Mouse (Mus musculus) heart, postnatal 10 days (tissue): ENCODE data around the gene Gpx4. TPM values are rescaled to one million over a fixed set of nuclear protein-coding genes. Genes with fewer than 3 reads are reported as not detected.

Experiments
- DNase-seq, 2 experiments: peaks; one replicate each; pipeline ENCODE4 v3.0.0; 2021
- intact Hi-C: fragments of 180-260 bp; cut with DNase I; formaldehyde crosslinking; loops from one replicate; pipeline ENCODE4 v1.15.1; 2025
- total RNA-seq, 2 experiments: library from RNA; stranded (reverse); gene quantifications; 2 replicates each; pipeline ENCODE4 v1.2.3; 2021

The Gpx4 gene
- total RNA-seq, 2 experiments from 2014 or later, result 551 to 562 TPM

DNA sequence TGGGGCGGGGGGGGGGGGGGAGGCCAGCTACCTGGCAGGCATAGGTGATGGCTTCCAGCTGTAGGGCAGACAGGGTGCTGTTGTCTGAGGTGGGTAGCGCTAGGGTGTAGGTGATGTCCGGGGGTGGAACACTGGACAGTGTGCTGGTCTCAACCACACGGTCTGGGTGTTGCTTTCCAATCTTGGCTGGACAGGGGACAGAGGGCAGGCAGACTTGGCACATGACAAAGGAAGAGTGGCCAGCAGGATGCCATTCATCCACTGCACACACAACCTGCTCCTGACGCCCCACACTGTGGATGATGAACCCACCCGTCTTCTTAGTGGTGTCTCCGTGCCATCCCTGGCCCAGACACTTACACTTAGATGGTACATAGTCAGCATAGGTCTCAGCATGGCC lies 22.3 kb downstream of the Gpx4 start:
- no peak for DNase-seq
- intact Hi-C loops, result no loop called here

DNA sequence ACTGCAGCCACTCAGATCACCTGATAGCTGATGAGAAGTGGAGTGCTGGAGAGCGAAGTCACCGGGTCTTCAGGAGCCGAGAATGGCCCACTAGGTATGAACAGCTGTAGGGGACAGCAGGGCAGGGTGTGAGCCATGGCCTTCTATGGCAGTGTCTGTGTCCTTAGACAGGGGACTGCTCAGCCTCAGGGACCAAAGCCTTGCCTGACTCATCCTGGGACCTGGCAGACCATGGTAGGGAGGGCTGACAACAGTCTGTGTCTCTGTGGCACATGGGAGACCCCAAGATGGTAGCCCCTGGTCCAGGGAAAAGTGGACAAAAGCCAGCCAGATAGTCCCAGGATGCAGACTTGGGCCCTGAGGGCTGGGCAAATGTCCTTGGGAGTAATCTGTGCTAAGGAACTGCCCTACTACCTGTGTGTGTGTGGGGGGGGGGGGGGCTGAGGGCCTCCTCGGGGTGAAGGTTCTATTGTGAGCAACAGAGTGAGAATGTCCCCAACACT lies 23.0 kb downstream of the Gpx4 start:
- no peak for DNase-seq
- intact Hi-C loops, result loop anchor here (5.0 kb wide), 1 partner anchor 42 kb away; no protein-coding TSS in a partner anchor

DNA sequence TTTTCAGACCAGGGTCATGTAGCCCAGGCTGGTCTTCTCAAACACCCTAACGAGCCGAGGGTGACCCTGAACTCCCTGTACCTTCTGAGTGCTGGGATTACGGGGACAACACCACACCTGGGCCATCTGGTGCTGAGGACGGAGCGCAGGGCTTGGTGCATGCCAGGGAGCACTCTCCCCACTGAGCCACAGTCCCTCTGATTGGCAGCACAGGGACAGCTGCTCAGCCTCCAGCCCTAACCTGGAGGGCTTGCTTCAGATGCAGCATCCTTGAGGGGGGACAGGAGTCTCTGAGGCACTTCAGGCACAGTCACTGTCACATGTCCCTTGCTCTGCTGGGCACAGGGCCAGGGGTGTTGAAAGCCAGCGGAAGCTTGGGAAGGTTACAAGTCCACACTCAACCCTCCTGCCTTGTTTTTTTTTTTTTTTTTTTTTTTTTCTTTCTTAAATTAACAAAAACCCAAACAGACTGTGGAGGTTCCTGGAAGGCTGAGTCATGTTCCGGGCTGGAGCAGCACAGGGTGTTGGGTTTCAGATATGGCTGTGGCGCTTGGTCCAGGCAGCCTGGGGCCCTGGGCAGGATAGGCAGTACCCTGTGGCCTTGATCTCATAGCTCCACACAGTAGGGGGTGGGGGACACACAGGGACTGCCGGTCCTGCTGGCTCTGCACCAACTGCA lies 24.0 kb downstream of the Gpx4 start:
- peak; percentile 92 to 93 for DNase-seq
- intact Hi-C loops, result loop anchor here (5.0 kb wide), 1 partner anchor 41 kb away; no protein-coding TSS in a partner anchor

DNA sequence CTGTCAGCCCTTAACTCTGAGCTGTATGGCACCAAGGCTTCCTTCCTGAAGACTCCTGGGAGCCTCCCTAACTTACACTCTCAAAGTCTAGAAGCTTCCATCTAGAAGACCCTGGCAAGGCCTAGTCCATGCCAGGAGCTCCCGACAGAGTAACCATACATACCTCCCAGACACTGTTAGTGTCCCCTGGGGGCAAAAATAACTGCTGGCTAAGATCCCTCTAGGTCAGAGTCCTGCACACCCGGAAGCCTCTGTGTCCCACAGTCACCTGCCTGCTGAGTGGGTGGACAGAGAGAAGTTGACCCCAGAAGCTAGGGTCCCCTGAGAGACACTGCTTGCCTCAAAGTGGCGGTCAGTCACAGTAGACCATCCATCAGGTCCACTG lies 24.5 kb downstream of the Gpx4 start:
- no peak for DNase-seq
- intact Hi-C loops, result loop anchor here (5.0 kb wide), 1 partner anchor 41 kb away; no protein-coding TSS in a partner anchor

DNA sequence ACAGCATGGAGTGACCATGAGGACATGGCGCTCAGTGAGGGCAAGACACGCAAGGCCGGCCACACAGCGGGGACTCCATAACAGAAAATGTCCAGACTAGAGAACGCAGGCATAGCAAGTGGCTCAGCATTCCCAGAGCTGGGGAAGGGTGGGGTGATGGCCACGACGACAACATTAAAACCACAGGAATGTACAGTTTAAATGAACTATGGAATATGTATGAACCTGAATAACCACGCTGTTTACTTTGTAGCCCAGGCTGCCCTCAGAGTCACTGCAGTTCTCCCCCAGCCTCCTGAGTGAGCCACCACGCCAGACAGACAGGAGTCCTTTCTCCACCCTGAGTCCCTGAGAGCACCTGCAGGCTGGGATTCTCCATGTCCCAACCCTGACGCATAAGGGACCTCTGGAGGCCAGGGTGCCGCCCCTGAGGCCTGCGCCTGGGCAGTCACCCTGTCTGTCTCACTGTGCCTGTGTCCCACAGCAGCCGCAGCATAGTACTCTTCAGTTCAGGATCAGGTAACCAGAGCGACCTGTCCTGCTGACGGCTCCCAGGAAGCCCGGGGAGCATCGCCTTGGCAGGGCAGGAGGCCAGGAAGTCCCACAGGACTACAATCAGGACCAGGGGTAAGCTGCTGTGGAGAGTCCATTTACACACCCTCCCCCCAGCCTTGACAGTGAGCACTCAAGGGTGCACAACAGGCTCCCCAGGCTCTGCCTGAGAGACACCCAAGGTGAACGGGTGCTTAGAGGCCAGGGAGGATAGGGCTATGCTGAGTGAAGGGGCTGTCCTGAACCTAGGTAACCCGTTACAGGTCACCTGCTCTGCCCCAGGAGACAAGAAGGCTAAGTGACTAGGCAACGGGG lies 25.9 kb downstream of the Gpx4 start:
- intact Hi-C loops, result loop anchor here (2.0 to 5.0 kb wide), 2 partner anchors 28 to 39 kb away; no protein-coding TSS in a partner anchor
- DNase-seq, result no peak

DNA sequence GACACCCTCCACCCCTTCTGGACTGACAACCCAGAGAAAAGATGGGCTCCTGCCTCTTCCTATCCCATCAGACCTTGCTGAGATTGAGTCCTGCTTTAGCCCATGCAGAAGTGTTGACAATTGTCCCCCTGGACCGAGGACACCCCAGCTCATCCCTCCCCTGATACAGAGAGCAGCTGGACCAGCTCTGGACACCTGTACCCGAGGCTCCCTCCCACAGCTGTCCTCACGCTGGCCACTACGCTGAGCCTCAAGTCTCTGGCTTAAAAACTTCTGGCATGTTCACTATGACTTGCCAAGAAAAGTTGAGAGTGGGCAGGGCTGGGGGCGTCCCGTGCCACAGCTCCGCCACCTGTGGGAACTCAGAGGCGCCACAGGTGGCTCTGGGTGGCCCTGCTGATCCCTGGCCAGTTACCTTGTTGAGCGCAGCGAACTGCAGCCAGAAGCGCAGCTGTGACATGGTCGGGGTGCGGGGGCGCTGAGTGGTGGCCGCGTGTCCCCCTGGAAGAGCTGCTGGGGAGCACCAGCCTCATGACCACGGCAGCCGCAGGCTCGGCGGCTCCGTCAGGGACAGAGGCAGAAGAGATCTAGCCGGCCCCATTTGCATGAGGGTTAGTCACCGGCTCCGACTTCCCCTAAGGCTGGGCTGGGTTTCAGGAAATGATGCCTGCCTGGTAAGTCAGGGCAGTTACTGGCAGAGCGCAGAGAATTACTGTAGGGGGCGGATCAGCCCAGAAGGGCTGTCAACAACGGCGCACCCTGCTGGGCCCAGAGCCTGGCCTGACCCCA lies 28.0 kb downstream of the Gpx4 start:
- DNase-seq, result peak; percentile 74 to 76
- intact Hi-C loops, result loop anchor here (5.0 kb wide), 1 partner anchor 37 kb away; no protein-coding TSS in a partner anchor

DNA sequence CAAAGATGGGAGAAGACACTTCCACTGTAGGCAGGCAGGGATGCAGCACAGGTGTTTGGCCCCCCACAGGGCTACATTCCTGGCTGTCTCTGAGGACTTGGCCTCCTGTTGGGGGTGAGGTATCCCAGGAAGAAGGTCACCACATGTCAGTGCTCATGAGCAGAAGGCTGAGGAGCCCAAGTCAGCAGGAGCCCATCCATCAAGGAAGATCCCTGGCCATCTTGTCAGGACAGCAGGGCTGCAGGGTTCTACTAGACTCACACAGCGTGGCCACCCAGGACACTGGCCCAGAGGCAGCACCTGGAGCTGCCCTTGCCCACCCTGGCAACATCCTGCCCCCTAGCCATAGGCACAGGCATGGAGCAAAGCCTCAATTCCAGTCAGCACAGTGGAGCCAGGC lies 29.0 kb downstream of the Gpx4 start:
- intact Hi-C loops, result no loop called here

DNA sequence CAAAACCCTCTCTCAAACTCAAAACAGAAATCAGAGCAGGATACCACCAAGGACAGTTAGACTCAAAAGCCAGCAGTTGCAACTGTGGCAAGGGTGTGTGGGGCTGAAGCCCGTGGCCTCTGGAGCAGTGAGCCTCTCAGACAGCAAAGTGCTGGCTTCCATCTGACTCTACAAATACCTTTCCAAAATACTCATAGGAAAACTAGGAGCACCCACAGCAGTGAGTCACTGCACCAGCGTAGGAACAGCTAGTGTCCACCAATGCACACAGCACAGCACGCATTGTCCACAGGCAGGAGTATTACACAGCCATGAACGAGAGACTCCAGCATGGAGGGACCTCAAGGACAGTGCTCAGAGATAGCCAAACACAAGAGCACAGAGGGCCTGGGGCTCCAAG lies 29.4 kb downstream of the Gpx4 start:
- intact Hi-C loops, result no loop called here
- no peak for DNase-seq

More for the DNA sequence above, 29.0 kb downstream of the Gpx4 start:
- DNase-seq, result no peak

DNA sequence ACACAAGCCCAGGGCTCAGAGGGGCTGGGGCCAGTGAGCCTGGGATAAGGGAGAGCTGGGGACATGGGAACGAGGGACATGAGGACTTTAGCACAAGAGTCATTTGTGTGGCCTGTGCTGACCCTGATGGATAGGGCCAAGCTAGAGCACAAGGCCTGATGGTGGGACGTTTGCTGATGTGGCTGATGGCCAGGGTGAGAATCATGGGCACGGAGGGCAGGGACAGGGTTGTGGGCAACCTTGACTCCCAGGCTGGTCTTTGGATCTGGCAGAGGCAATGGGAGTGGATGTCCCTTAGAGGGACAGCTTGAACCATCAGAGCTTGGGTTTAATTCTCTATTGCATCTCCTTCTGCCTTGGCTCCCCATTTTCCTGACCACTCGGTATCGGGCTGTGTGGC lies 30.3 kb downstream of the Gpx4 start:
- DNase-seq, result no peak
- intact Hi-C loops, result no loop called here

DNA sequence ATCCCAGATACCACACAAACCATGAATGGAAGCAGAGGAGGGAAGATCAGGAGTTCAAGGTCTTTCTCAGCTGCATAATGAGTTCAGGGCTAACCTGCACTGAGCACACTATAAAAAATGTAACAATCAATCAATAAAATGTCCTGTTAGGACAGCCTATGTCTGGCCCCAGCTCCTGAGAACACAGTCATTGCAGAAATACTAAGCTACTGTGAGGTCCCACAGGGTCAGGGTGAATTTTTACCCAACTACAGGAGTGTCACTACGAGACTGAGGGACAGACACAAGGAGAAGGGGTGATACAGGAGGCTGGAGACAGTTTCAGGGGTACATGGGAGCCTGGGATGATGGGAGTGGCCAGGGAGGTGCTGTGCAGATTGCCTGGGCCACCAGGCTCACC lies 31.4 kb downstream of the Gpx4 start:
- DNase-seq, result no peak
- intact Hi-C loops, result no loop called here

DNA sequence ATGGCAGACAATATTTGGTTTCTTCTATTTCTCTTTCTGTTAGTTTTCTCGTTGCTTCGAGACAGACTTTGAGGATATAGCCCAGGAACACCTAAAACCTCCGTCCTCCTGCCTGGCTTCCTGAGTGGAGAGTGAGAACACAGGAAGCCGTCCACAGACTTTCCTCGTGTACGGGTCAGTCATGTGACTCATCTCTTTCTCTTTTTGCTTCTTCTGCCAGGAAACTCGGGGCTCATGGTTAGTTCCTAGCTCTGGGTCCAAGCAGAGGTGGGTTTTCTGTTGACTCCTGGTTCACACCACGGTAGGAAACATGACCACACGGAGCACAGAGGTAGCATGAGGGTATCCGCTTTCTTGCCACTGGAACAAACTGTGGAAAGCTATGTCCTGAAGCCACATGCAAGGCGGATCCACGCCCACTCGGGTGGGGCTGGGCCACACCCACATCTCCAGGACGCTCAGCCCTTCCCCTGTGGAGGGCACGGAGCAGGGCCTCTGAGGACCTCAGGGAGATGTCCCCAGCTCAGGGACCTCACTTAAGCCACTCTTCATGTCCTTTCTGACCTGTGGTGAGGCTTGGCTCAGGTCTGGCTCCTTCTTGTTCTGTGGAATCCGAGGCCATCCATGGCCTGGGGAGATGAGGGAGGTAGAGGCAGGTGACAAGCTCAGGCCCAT lies 33.6 kb downstream of the Gpx4 start:
- DNase-seq, result no peak
- intact Hi-C loops, result no loop called here

DNA sequence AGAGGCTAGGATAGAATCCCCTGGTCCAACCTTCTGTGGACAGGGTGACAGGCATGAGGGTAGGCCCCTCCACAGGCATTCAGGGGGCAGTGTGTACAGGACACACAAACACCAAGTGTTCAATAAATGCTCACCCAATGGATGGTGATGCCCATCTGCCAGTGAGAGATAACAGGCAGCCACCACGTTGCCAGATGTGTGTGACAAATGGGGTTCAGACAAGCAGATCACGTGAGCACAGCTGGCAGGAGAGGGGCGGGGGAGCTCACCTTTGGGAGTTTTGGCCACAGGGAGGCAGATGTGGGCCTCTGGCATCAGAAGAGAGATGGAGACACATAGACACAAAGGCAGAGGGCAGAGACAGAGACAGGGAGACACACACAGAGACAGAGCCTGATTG lies 34.1 kb downstream of the Gpx4 start:
- no peak for DNase-seq
- intact Hi-C loops, result no loop called here

DNA sequence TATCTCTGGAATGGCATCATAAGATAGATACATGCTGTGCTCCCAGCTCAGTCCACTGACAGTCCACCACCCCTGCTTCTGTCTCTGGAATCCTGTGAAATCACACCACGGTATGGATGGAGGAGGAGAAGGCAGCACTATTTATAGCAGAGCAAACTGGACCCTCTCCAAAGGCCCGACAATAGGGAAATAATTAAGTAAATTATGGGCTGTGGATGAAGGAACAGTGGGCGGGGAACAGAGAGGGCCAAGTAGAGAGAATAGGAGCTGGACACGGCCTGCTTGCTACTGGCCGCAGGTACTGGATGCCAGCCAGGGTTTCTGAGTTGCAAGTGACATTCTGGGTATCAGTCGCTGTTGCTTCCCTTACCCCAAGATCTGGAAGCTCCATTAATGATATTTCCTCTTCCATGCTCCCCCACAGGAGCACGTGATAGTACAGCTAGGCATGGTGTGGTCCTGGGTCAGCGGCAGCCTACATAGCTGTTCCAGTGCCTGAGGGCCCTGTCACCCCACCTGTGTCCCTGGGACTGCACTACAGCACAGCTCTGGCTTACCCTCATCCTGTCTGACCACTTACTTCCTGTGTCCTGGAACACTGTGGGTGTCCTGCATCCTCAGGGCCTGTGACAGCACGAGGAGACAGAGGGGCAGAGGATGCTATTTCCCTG lies 38.0 kb downstream of the Gpx4 start:
- intact Hi-C loops, result no loop called here

DNA sequence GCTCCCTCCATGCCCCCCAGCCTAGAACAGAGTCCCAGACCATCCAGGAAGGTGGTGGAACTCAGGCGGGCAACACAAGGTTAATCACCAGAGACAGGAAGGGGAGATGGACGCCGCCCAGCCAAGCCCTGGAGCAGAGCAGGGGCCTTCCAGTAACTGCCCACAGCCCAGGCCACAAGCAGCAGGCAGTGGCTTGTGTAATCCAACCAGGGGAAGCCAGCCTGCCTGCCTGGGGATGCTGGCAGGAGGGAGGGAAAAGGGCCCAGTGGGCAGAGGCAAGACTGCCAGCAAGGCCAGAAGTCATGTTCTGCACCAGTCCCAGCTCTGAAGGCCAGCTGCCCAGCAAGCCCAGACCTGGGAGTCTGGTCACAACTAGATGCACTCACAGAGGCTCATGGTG lies 39.9 kb downstream of the Gpx4 start:
- no peak for DNase-seq
- intact Hi-C loops, result no loop called here

More for the DNA sequence above, 38.0 kb downstream of the Gpx4 start:
- peak; percentile 65 to 67 for DNase-seq

DNA sequence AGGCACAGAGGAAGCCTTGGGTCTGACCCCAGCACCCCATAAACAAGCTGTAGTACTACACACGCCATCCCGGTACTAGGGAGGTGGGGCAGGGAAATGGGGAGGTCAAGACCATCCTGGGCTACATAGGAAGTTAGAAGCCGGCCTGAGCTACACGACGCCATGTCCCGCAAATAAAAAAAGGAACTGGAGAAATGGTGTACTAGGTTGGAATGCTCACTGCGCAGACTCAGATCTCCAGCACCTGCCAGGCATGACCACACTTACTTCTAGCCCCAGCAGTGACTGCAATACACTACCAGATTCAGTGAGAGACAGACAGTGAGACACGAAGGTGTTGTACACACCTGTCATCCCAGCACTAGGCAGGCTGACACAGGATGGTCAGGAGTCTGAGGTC lies 40.5 kb downstream of the Gpx4 start:
- DNase-seq, result no peak

DNA sequence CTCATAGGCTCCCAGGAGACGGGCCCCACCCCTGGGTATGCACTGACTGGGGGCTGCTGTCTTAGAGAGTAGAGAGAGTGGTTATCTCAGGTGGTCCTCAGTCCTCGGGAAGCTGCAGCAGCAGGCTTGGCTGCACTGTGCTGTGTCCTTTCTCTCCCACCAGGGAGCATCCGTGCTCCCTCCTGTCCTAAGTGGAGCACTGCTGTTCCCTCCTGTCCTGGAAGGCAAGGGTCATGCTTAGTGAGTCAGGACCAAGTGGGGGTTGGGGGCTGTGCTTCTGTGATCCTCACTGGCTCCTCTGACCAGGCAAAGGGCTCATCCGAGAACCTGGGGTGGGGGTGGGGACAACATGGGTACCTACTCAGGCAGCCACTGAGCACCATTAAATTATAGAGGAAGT lies 42.2 kb downstream of the Gpx4 start:
- DNase-seq, result no peak
- intact Hi-C loops, result no loop called here

More for the DNA sequence above, 40.5 kb downstream of the Gpx4 start:
- intact Hi-C loops, result no loop called here

DNA sequence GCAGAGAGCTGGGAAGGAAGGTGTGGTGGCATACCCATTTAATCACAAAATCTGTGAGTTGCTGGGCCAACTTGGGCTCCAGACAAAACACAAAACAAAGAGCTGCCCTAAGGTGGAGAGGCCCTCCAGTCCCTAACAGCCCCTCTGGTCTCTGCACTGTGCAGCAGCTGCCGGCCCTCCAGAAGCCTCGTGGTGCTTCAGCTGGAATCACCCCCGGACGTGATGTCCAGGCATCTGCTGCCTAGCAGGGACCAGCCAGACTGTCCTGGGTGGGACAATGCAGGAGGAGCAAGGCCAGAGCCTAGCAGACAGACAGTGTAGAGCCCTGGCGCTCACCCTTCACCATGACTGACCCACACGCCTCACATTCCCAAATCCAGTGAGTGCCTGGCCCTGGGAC lies 44.6 kb downstream of the Gpx4 start:
- no peak for DNase-seq
- intact Hi-C loops, result no loop called here

DNA sequence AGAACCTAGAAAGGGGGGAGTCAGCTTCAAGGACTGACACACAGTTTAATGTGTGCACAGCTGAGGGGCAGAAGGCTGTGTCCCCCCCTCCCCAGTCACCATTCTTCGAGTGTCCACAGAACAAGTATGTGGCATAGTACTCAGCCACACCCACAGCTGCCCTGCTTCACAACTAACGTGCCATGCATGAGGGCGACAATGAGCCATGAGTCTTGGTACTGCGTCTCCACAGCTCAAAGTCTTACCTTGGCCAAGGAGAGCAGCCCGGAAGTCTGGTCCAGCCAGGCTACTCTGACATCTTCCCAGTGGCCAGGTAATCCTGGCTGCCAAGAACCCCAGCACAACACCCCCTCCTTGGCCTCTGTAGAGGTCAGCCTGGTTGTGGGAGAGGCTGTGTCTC lies 45.7 kb downstream of the Gpx4 start:
- intact Hi-C loops, result no loop called here
- no peak for DNase-seq

DNA sequence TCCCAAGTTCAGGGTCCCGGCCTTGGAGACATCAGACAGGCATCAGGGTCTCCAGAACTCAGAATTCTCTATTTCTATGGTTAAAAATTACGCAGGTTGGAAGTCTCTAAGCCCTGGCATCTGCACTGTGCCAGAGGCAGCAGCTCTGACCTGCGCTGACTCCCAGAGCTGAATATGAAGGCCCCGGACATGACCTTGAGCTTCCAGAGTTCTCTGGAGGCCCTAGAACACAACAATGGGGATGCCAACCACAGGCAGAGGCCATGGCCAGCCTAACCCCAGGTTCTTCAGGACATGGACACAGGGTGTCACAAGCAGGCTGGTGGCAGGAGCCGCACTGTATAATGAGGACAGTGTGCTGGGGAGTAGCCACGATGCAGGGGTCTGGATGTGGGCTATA lies 47.1 kb downstream of the Gpx4 start:
- DNase-seq, result no peak

DNA sequence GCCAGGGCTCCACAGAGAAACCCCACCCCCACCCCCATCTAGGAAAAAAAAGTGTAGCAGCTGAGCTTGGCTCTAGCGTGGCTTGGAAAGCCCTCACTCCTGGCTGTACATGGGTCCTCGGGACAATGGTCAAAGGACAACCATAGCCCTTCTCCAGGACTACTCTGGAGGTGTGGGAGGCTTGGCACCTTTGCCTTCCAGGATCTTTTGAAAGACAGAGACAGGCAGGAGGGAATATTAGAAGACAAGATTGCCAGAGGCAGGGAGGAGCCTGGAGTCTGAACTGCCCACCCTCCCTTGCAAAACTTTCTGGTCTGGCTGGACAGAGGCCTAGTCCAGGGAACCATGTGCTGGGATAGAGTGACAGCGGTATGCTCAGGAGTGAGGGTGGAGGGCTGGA lies 47.7 kb downstream of the Gpx4 start:
- intact Hi-C loops, result no loop called here
- DNase-seq, result no peak

More for the DNA sequence above, 47.1 kb downstream of the Gpx4 start:
- intact Hi-C loops, result no loop called here
